Mouse (Mus musculus) skeletal muscle tissue, adult 2 months (tissue): ENCODE results near the gene Clcn1.
A peak's percentile ranks its signal among the peaks of the same experiment; 100 is the strongest.

Source experiments
- DNase-seq: peaks from one replicate; pipeline ENCODE4 v3.0.0-alpha.2; 2012; ENCODE audit warnings: low read depth, low spot score

Clcn1 gene

DNA sequence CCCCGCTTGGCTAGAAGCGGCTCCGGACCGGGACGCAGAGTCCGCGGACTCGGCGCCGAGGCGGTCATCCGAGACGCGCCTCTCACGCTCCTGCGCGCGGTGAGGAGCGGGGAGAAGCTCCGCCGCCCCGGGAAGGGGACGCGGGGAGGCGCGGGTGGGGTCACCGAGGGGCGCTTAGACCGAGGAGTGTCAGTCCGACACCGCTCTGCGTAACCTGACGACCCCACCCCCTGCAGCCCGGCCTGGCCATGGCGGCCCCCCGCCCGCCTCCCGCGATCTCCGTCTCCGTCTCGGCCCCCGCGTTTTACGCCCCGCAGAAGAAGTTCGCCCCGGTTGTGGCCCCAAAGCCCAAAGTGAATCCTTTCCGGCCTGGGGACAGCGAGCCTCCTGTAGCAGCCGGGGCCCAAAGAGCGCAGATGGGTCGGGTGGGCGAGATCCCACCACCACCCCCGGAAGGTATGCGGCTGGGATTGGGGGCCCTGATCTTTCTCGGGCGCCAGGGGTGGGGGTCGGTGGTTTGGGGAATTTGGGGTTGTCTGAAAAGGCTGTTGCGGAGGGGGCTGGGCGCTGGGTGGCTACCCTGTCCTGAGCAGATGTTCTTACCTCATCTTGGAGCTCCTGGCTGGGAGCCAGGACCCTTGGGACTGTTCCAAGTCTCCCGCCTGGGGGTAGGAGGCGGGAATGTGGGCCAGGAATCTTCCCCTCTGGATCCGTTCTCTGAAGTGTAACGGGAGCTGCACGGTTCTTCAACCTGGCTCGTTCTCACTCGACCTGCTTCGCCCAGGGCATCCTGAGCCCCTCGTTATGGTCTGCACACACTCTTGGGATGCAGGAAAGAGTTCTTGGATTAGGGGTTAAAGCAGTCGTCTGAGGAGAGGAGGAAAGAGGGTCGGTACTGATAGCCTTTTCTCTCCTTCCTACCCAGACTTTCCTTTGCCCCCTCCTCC, 63.8 kb downstream of the Clcn1 start:
- peak; percentile 82 for DNase-seq

DNA sequence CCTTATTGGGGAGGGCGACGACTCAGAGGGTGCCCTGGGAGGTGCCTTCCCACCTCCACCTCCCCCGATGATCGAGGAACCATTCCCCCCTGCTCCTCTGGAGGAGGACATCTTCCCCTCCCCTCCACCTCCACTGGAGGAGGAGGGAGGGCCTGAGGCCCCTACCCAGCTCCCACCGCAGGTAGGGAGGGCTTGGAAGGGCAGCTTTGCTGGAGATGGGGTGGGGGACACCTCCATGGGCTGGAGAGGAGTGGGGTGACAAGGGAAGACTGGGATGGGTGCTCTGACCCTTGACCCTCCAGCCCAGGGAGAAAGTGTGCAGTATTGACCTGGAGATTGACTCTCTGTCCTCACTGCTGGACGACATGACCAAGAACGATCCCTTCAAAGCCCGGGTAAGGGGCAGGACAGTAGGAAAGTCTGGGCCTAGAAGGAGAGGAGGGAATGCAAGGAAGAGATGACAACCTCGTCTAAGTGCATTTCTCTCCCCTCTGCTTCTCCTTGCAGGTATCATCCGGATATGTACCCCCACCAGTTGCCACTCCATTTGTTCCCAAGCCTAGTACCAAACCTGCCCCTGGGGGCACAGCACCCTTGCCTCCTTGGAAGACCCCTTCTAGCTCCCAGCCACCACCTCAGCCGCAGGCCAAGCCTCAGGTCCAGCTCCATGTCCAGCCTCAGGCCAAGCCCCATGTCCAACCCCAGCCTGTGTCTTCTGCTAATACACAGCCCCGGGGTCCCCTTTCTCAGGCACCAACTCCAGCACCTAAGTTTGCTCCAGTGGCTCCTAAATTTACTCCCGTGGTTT, 64.7 kb downstream of the Clcn1 start:
- no peak for DNase-seq

DNA sequence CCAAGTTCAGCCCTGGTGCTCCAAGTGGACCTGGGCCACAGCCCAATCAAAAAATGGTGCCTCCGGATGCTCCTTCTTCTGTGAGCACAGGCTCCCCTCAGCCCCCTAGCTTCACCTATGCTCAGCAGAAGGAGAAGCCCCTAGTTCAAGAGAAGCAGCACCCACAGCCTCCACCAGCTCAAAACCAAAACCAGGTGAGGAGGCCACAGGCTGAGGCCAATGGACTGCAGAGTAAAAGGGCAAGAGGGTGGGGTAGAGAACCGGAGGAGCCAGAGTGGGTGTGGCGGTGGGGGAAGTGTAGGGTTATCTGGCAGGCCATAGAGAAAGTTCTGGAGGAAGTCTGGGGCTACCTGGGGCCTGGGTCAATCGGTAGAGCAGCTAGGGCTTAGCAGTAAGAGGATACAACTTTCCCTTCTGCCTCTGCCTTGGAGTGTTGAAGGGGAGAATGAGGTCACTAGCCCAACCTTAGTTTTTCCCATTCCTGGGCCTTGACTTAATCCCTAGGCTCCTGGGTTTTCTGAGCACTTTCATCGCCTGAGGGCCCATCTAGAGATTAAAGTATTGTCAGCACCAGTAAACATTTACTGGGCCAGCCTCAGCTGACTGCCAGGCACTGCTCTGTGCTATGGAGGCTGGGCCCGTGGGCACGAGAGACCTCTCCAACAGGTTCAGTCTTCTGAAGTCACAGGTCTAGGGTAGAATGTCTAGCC, 65.4 kb downstream of the Clcn1 start:
- DNase-seq, result no peak

DNA sequence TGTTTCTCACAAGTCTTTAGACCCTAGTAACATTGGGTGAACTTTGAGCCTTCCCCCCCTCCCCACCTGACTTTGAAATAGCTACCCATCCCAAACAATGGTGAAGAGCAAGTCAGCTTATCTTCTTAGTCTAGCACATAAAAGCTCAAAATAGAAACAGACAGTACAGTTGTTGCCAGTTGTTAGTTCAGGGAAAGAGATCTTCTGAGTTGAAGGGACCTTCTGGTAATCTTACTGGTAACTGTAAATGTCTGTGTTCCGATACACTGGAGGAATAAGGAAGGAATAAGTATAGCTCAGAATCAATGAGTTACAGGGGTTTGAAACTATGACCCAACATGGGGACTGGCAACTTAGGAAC, 66.0 kb downstream of the Clcn1 start:
- no peak for DNase-seq

DNA sequence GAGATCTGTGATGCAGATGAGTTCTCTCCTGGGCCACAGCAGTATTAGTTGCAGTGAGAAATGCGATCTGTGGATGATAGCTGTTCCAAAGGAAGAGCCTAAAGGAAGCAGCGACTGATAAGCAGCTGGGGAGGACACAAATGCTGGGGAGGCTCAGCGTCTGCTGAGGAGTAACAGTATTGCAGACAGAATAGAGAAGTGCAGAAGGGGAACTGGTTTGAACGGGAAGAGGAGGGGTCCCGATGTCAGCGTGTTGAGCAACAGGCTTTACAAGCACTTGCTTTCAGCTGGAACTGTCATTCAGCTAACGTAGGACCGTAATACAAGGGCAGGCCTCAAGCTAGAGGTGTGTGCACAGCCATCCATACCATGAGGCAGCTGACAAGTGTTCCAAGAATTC, 66.7 kb downstream of the Clcn1 start:
- no peak for DNase-seq

DNA sequence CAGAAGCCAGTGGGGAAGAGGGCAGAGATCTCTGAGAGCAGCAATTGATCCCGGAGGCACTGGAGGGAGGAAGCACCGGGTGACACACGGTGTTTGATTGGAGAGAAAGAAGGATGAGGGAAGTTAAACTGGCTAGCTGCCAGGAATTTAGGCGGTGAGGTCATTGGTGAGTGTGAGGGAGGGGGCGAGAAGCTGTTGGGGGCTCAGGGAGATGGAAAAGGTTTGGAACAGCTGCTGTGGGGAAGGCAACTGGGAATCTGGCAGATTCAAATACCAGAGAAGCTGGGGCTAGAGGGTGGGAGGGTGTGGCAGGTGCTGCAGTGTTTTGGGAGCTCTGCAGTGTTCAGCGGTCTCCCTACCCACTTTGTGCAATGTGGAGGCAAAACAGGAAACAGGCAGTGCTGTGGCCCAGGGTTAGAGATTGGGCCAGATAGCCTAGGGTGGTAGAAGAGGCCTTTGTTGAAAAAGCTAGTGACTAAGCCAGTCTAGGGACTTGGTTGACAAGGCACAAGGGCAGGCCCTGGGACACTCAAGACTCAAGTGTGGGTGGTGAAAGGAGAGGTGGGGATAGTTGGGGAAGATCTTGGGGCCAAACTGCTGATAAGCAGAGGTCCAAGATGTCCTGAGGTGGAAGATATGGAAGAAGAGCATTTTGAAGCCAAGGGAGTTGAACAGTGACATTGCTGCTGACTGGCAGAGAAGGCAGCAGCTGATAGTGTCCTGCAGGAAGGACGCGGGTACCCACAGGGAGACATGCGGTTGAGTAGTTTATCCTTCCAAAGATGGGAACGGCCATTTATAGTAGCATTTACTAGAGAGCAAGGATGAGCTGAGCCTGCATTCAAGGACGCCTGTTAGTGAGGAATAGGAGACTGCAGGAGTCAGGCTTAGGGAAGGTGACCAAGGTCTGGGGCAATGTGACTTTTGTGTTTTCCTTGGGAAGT, 67.9 kb downstream of the Clcn1 start:
- peak; percentile 69 for DNase-seq

DNA sequence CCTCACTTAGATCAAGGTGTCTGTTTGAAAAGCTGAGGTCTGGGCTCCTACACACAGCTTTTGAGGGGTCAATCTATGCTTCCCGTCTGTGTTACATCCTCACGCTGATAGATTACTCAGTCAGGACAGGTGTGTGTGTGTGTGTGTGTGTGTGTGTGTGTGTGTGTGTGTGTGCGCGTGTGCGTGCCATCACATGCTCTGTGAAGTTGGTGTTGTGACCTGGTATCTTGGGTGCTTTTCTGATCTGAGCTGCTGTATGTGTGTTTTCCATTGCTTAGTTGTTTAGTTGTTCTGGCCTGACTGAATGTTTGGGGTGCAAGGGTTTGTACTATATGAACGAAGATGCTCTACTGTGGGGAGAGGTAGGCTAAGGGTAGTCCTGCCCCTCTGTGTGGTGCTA, 68.9 kb downstream of the Clcn1 start:
- DNase-seq, result no peak

DNA sequence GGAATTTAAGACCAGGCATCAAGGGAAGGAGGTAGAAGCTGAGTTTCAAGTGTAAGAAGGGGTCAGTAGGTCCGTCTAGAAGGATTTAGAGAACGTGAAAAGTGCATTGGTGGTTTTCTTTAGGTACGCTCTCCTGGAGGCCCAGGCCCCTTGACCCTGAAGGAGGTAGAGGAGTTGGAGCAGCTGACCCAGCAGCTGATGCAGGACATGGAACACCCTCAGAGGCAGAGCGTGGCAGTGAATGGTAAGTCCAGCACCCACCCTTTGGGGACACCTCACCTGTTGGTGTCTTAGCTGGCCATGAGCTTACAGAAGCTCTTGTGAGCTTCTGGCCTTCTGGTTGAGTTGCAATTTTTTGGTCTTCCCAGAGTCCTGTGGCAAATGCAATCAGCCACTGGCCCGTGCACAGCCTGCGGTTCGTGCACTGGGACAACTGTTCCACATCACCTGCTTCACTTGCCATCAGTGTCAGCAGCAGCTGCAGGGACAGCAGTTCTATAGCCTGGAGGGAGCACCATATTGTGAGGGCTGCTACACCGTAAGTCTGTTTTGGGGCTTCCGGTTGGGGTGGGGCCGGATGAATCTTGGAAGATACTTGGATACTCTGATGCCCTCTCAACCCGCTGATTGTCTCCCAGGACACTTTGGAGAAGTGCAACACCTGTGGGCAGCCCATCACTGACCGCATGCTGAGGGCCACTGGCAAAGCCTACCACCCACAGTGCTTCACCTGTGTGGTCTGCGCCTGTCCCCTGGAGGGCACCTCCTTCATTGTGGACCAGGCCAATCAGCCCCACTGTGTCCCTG, 69.5 kb downstream of the Clcn1 start:
- no peak for DNase-seq

DNA sequence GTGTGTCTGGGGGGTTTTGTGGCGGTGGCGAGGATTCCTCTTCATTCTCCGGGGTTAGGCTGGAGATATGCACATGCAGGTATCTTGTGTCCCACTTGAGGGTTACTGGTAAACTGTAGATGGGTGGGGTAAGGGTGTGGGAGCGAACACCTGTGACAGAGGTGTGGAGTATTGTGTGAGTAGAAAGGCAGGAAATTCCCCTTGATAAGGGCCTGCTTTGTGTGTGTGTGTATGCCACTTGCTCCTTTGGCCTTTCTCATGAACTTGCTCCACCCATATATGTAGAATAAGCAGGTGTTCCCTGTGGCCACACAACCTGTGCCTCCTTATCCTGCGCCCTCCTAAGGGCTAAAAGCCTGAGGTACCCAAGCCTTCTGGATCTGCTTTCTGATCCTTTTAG, 70.4 kb downstream of the Clcn1 start:
- no peak for DNase-seq

DNA sequence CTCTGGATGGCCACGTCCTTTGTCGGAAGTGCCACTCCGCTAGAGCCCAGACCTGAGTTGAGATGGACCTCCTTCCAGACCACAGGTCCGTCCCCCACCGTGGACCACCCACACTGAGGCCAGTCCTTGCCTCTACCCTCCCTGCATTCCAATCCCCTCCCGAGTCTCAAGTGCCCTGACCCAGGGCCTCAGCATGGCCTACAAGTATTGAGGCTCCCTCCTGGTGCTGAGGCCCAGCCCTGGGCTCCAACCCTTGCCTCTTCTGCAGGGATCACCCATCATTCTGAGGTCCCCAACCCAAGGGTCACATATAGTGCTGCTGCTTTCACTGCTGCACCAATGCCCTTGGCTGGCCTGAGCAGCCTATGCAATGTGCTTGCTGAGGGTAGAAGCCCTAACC, 71.4 kb downstream of the Clcn1 start:
- no peak for DNase-seq

DNA sequence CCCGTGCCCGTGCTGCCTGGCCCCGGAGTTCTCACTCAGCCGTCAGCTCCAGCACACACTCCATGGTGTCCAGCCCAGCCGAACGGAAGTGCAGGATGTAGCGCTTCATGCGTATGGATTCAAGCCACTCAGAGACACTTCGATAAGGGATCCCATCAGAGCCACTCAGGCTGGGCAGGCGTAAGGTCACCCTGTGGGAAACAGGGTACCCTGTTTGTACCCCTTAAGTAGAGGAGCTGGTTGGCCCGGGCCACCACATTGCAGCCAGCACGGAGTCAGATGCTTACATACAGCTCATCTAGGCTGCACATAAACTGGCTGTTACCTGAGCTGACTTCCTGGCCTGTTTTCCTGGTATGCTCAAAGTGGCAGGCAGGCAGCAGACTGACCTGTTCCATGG, 72.4 kb downstream of the Clcn1 start:
- no peak for DNase-seq

DNA sequence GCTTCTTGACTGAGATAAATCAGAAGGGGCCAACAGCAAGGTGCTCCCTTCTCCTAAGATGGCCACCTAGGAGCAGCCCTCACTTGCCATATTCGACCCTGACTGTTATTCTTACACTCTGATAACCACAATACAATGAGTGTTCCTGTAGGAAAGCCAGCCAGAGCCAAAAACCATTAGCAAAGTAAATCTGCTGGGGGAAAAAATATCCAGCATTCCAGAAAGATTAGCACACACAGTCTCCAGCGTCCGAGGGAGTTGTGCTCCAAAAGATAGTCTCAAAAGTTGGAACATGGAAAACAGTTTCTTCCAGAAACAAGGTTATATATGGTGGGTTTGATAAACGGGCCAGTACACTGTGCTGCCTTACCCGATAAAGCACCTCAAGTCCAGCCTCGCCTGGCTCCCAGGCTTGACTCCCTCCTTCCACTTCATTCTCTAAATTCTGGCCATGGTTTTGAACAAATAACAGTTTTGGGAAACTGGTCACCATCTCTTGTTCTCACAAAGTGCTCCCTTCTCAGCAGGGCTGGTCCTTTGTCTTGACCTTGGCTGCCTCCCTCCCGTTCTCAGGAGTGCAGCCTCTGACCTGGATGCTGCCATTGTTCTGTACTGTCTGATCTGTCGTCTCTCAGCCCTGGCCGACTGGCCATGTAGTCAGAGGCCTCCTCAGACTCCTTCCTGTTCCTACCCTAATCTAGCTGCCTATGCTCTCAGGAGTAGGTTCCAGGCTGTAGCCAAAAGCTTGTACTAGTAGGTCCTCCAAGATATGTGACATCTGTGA, 73.1 kb downstream of the Clcn1 start:
- DNase-seq, result no peak

DNA sequence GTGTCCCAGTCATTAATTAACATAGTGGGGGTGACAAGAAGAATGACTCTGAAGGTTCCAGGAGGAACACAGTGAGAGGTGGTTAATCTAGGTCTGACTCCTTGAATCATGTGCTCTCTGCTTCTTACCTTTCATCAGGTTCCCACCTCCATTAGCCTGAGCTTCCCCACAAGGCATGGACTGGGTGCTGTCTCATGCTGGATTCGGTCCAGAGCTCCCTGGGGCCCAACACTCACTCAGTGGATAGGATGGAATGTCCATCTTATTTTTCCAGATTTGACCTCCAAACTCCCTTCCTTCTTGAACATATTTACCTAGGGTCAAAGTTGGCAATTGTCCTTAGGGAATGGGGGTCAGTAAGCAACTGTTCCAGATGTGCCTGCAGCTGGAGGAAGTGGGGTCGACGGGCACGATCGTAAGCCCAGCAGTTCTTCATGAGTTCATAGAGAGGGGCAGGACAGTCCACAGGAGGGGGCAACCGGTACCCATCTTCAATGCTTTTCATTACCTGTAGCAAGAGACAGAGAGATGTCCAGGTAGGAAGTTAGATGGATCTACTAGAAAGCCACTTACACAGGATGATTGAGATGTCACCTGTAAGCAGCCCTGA, 73.9 kb downstream of the Clcn1 start:
- no peak for DNase-seq

DNA sequence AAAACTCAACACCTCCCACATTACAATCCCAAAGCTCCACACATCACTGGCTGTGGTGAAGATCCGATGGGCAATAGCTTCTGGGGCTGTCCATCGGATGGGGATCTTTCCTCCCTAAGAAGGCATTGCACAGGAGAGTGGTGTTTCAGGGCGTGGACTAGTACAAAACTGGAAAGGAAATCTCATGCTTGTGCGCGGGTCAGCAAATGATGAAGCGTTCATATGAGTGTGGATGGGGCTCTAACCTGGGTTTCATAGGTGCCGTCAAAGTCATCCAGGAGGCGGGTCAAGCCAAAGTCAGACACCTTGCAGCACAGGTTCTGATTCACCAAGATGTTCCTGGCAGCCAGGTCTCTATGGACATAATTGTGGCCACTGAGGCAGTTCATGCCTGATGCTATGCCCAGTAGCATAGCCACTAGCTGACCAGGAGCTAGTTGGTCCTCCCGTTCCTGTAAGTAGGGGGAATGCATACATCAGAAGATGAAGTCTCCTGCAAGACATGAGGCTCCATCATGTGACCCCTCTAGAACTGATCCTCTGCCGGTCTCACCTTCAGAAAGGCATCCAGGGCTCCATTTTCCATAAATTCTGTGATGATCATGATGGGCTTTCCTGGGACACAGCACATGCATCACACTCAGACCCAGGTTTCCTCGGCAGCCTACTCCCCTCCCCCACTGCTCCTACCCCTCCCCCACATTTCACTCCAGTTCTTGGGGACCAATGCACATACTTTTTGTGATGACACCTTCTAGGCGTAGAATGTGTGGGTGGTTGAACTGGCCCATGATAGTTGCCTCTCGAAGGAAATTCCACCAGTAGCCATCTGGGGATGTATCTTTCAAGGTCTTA, 74.8 kb downstream of the Clcn1 start:
- no peak for DNase-seq

DNA sequence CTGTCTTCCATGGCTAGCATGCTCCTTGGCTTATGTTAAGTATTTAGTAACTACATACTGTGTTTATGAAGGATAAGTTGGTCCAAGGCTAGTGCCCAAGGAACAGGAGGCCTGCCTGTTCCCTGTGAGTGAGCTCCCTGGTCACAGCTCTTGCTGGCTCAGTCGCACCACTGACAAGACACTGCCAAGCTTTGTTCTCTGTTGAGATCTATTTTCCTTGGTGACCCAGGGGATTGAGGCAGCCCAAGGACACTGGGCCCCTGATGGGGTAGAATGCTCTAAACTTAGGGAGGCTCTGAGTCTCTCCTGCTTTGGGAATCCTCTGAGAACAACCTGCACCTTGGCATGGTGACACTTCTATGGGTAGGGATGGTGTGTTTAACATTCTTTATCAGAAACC, 75.6 kb downstream of the Clcn1 start:
- DNase-seq, result no peak

DNA sequence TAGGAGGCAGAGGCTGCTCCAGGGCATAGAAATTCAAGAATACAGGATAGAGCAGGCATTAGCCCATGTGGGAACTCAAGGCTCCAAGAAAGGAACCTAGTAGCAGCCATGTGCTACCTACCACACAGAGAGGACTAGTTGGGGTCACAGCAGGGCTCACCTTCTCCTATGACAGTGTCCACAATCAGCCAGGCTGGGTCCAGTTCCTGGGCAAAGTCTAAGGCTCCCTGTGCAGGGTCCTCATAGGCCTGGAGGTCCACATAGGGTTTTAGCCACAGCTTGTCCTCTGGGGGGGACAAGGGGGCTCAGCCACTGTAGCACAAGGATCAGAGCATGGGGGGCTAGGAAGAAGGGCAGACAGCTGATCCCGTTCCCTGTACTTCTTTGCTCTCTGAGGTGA, 76.0 kb downstream of the Clcn1 start:
- no peak for DNase-seq

DNA sequence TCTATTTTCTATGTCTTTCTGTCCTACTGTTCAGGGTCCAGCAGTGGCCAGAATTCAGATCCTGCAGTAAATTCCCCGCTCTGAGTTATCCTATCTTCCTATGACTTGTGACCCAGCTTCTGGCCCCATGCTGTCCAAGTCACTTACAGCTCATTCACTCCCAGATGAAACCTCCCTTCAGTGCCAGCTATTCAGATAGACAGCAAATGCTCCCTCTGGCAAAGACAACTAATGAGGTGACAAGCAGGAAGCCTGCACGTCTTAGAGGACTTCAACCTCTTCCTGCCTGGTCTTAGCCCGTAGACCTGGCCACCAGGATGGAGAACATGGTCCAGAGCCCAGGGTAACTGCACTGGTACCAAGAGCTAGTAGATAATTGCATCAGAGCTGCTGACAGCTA, 76.5 kb downstream of the Clcn1 start:
- no peak for DNase-seq

DNA sequence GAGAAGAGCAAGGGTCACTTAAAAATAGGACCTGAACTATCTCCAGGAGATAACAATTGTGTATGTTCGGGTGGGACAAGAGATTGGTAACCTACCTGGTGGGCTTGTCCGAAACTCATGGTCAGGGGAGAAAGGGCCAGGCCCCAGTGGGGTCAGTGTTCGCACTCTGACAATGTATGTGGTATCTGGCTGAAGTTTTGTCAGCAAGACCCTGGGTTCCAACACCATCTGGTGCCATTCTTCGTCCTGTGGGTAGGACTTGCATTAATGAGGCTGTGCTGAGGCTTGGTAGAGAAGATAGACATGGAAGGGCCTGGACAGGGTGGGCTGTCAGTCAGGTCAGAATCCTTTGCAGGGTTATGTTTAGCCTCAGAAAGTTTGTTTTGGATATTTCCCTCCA, 77.6 kb downstream of the Clcn1 start:
- DNase-seq, result no peak
